Mouse (Mus musculus): ENCODE results near the gene Lrriq3.

DNA sequence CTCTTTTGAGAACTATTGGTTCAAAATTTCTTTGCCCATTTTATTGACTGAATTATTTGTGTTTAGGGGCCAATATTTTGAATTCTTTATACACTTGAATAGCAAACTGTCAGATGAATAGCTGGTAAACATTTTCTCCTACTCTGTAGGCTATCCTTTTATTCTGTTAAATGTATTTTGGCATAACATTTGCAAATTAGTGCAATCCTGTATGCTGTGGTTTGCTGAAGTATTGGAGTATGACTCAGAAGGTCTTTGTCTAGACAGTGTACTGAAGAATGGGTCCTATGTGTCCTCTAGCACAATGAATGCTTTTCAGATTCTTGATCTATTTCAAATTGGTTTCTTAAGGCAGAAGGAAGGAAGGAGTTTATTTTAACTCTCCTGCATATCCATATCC, 35.7 kb upstream of the Lrriq3 start:
- TF ChIP-seq CTCF (IDR thresholded peaks at IDR 0.05; ENCODE audit: borderline replicate concordance, control insufficient read depth, extremely low read depth, insufficient read depth, low read length, poor library complexity) = no peak
- no peak for TF ChIP-seq POLR2A (IDR thresholded peaks at IDR 0.05; ENCODE audit: control insufficient read depth, extremely low read depth, insufficient read depth, low read length, poor library complexity)

Data from thymus, adult 2 months (tissue).